Mouse (Mus musculus): ENCODE data around the gene Cpeb4.

Cpeb4 gene

GRCm38 (mm10) chr11:31846771-31847468 is 25.1 kb upstream of the Cpeb4 start:
- no peak for DNase-seq (ENCODE audit: low spot score)

- no peak for DNase-seq (ENCODE audit: low spot score)
Measured at GRCm38 (mm10) chr11:31847469-31847805, 24.6 kb upstream of the Cpeb4 start.

- no peak for DNase-seq (ENCODE audit: low spot score)
Measured at GRCm38 (mm10) chr11:31848725-31849124, 23.3 kb upstream of the Cpeb4 start.

GRCm38 (mm10) chr11:31850156-31850775 is 21.7 kb upstream of the Cpeb4 start:
- no peak for DNase-seq (ENCODE audit: low spot score)

GRCm38 (mm10) chr11:31850995-31851394 is 21.0 kb upstream of the Cpeb4 start:
- DNase-seq (ENCODE audit: low spot score), result no peak

GRCm38 (mm10) chr11:31851702-31852560 is 20.1 kb upstream of the Cpeb4 start:
- DNase-seq (ENCODE audit: low spot score), result no peak

- no peak for DNase-seq (ENCODE audit: low spot score)
Measured at GRCm38 (mm10) chr11:31854955-31855354, 17.1 kb upstream of the Cpeb4 start.

GRCm38 (mm10) chr11:31857479-31857878 is 14.5 kb upstream of the Cpeb4 start:
- DNase-seq (ENCODE audit: low spot score), result no peak

GRCm38 (mm10) chr11:31861149-31861890 is 10.7 kb upstream of the Cpeb4 start:
- peak; percentile 92 for DNase-seq (ENCODE audit: low spot score)

GRCm38 (mm10) chr11:31867976-31868375 is 4.0 kb upstream of the Cpeb4 start:
- DNase-seq (ENCODE audit: low spot score), result no peak

GRCm38 (mm10) chr11:31870285-31871010 is 1.6 kb upstream of the Cpeb4 start:
- peak; percentile 99 for DNase-seq (ENCODE audit: low spot score)

GRCm38 (mm10) chr11:31871135-31871541 is 873 bp upstream of the Cpeb4 start:
- DNase-seq (ENCODE audit: low spot score), result no peak

- no peak for DNase-seq (ENCODE audit: low spot score)
Measured at GRCm38 (mm10) chr11:31872546-31873261, 693 bp downstream of the Cpeb4 start.

GRCm38 (mm10) chr11:31874071-31874470 is 2.1 kb downstream of the Cpeb4 start:
- DNase-seq (ENCODE audit: low spot score), result no peak

GRCm38 (mm10) chr11:31883671-31884070 is 11.7 kb downstream of the Cpeb4 start:
- DNase-seq (ENCODE audit: low spot score), result no peak

GRCm38 (mm10) chr11:31885765-31886164 is 13.8 kb downstream of the Cpeb4 start:
- DNase-seq (ENCODE audit: low spot score), result no peak

- DNase-seq (ENCODE audit: low spot score), result no peak
Measured at GRCm38 (mm10) chr11:31888229-31888628, 16.2 kb downstream of the Cpeb4 start.

GRCm38 (mm10) chr11:31892152-31892551 is 20.1 kb downstream of the Cpeb4 start:
- DNase-seq (ENCODE audit: low spot score), result no peak

- no peak for DNase-seq (ENCODE audit: low spot score)
Measured at GRCm38 (mm10) chr11:31893639-31894038, 21.6 kb downstream of the Cpeb4 start.

- no peak for DNase-seq (ENCODE audit: low spot score)
Measured at GRCm38 (mm10) chr11:31896065-31896792, 24.2 kb downstream of the Cpeb4 start.

Data from c-Kit-positive CD71-positive TER-119-positive erythroid progenitor cells, embryonic 14.5 days (primary cell).